16 mouse cellular contexts compared by ENCODE assay signal in the genomic region with DNA sequence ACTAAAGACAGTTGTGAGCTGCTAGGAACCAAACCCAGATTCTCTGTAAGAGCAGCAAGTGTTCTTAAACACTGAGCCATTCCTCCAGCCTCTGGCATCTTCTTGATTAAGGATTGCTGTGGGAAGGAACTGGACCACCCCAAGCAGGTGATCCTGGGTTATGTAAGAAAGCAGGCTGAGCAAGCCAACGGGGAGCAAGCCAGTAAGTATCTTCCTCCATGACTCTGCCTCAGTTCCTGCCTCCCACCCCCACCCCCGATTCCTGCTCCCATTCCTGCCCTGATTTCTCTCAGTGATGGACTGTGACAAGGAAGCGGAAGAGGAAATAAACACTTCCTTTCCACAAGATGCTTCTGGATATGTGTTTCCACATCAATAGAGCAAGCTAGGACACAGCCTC. TPM values are rescaled to one million over a fixed set of nuclear protein-coding genes. Genes with fewer than 3 reads are reported as not detected.
"Had no signal": no experiment of that assay in that cellular context is flagged by ENCODE, and none has a peak within 500 bp of the region (broad histone marks: within the 10 kb centered on the region; RNA-seq: fewer than 3 reads in every experiment).

No protein-coding gene starts in this region.

- DNase-seq: heart, postnatal 10 days; heart, postnatal 14 days; heart, postnatal 4 days; kidney, adult 11 months; kidney, adult 18-20 months; kidney, adult 2 months; kidney, adult 8-10 months; kidney, adult 9 months; kidney, postnatal 10 days; kidney, postnatal 14 days; kidney, postnatal 25 days; kidney, postnatal 36 days; kidney, postnatal 4 days; layer of hippocampus, adult 9-11 months; layer of hippocampus, postnatal 36 days had no signal

RNA-seq across cellular contexts. Expression of gene Spns3, which starts 17.4 kb away (rescaled TPM):
- total RNA-seq: heart, postnatal 25 days had no signal
